Mouse (Mus musculus): ENCODE data around the gene Cacna1b. TPM values are rescaled to one million over a fixed set of nuclear protein-coding genes. Genes with fewer than 3 reads are reported as not detected.

Gene Cacna1b
- polyA plus RNA-seq, 1 experiment from 2014 or later, result 10.9 TPM

GRCm38 (mm10) chr2:24678538-24678937 is 84.4 kb downstream of the Cacna1b start:
- Histone ChIP-seq H3K27ac (no peak overlapping the region), H3K36me3 (peaks cover 55% of the 10 kb centered on the region), H3K9me3 (no peaks in the 10 kb centered on the region), H3K27me3 (no peaks in the 10 kb centered on the region; the same call in 1 of the 2 replicates), H3K4me2 (no peak overlapping the region; the same call in 1 of the 2 replicates), H3K4me1 (replicated peaks) (peaks cover 7% of the 10 kb centered on the region), H3K9ac (no peak overlapping the region), H3K4me3 (no peak overlapping the region)
- ATAC-seq (ENCODE audit: low FRiP score), result no peak
- WGBS, result 87% methylated on average over 5 of the region's 5 CpGs

- Histone ChIP-seq H3K27ac (no peak overlapping the region), H3K9ac (no peak overlapping the region), H3K9me3 (no peaks in the 10 kb centered on the region), H3K4me3 (no peak overlapping the region), H3K4me1 (replicated peaks) (peaks cover 7% of the 10 kb centered on the region), H3K27me3 (no peaks in the 10 kb centered on the region; the same call in 1 of the 2 replicates), H3K36me3 (peaks cover 51% of the 10 kb centered on the region), H3K4me2 (no peak overlapping the region)
- 57% methylated on average over 4 of the region's 4 CpGs for WGBS
- ATAC-seq (ENCODE audit: low FRiP score), result no peak
Observed at GRCm38 (mm10) chr2:24678110-24678509, 84.8 kb downstream of the Cacna1b start.

GRCm38 (mm10) chr2:24677629-24678028 is 85.3 kb downstream of the Cacna1b start:
- no peak overlapping the region for H3K27ac ChIP-seq
- H3K36me3 ChIP-seq, result peaks cover 46% of the 10 kb centered on the region
- WGBS, result 93% methylated on average over 3 of the region's 3 CpGs
- no peaks in the 10 kb centered on the region for H3K9me3 ChIP-seq
- H3K27me3 ChIP-seq, result no peaks in the 10 kb centered on the region; the same call in 1 of the 2 replicates
- no peak overlapping the region for H3K4me3 ChIP-seq
- ATAC-seq (ENCODE audit: low FRiP score), result no peak
- H3K4me1 ChIP-seq (replicated peaks), result peaks cover 7% of the 10 kb centered on the region
- no peak overlapping the region for H3K9ac ChIP-seq
- H3K4me2 ChIP-seq, result no peak overlapping the region

GRCm38 (mm10) chr2:24674432-24675006 is 88.4 kb downstream of the Cacna1b start:
- peaks cover 4% of the 10 kb centered on the region for H3K4me1 ChIP-seq (replicated peaks)
- no peak overlapping the region for H3K4me2 ChIP-seq
- no peak overlapping the region for H3K27ac ChIP-seq
- no peaks in the 10 kb centered on the region for H3K27me3 ChIP-seq
- H3K4me3 ChIP-seq, result no peak overlapping the region
- 87% methylated on average over 6 of the region's 6 CpGs for WGBS
- H3K9me3 ChIP-seq, result no peaks in the 10 kb centered on the region
- no peak for ATAC-seq (ENCODE audit: low FRiP score)
- no peak overlapping the region for H3K9ac ChIP-seq
- peaks cover 30% of the 10 kb centered on the region for H3K36me3 ChIP-seq

GRCm38 (mm10) chr2:24668598-24668997 is 94.4 kb downstream of the Cacna1b start:
- ATAC-seq (ENCODE audit: low FRiP score), result no peak
- Histone ChIP-seq H3K36me3 (peaks cover 12% of the 10 kb centered on the region; the same call in 1 of the 2 replicates), H3K27ac (no peak overlapping the region), H3K4me3 (no peak overlapping the region), H3K4me2 (no peak overlapping the region), H3K9me3 (no peaks in the 10 kb centered on the region), H3K4me1 (replicated peaks) (peaks cover 10% of the 10 kb centered on the region), H3K27me3 (no peaks in the 10 kb centered on the region), H3K9ac (no peak overlapping the region)
- WGBS, result 97% methylated on average over 5 of the region's 5 CpGs

GRCm38 (mm10) chr2:24664678-24665257 is 98.2 kb downstream of the Cacna1b start:
- H3K36me3 ChIP-seq, result peaks cover 26% of the 10 kb centered on the region
- H3K9me3 ChIP-seq, result no peaks in the 10 kb centered on the region
- no peak overlapping the region for H3K4me3 ChIP-seq
- H3K27ac ChIP-seq, result peak overlapping the region; percentile 53; the same call in 1 of the 2 replicates
- 12% methylated on average over 9 of the region's 9 CpGs for WGBS
- peaks cover 10% of the 10 kb centered on the region for H3K4me1 ChIP-seq (replicated peaks)
- no peak overlapping the region for H3K9ac ChIP-seq
- ATAC-seq (ENCODE audit: low FRiP score), result peak; percentile 73; the same call in 1 of the 2 replicates
- no peaks in the 10 kb centered on the region for H3K27me3 ChIP-seq
- H3K4me2 ChIP-seq, result peak overlapping the region; percentile 34

- H3K27ac ChIP-seq, result no peak overlapping the region
- peaks cover 5% of the 10 kb centered on the region for H3K4me1 ChIP-seq (replicated peaks)
- H3K9ac ChIP-seq, result no peak overlapping the region
- WGBS, result 90% methylated on average over 6 of the region's 6 CpGs
- no peaks in the 10 kb centered on the region for H3K9me3 ChIP-seq
- no peak for ATAC-seq (ENCODE audit: low FRiP score)
- no peak overlapping the region for H3K4me3 ChIP-seq
- H3K4me2 ChIP-seq, result no peak overlapping the region
- H3K36me3 ChIP-seq, result peaks cover 52% of the 10 kb centered on the region
- H3K27me3 ChIP-seq, result no peaks in the 10 kb centered on the region
Observed at GRCm38 (mm10) chr2:24659150-24659775, 103.7 kb downstream of the Cacna1b start.

GRCm38 (mm10) chr2:24648503-24648902 is 114.4 kb downstream of the Cacna1b start:
- no peak for ATAC-seq (ENCODE audit: low FRiP score)
- 86% methylated on average over 6 of the region's 6 CpGs for WGBS
- Histone ChIP-seq H3K27ac (no peak overlapping the region), H3K36me3 (peaks cover 69% of the 10 kb centered on the region), H3K4me1 (replicated peaks) (no peaks in the 10 kb centered on the region), H3K4me3 (no peak overlapping the region), H3K27me3 (no peaks in the 10 kb centered on the region), H3K9me3 (no peaks in the 10 kb centered on the region), H3K4me2 (no peak overlapping the region), H3K9ac (no peak overlapping the region)

- Histone ChIP-seq H3K9me3 (no peaks in the 10 kb centered on the region), H3K27ac (no peak overlapping the region), H3K4me1 (replicated peaks) (no peaks in the 10 kb centered on the region), H3K4me2 (no peak overlapping the region), H3K9ac (no peak overlapping the region), H3K36me3 (peaks cover 65% of the 10 kb centered on the region), H3K4me3 (no peak overlapping the region), H3K27me3 (no peaks in the 10 kb centered on the region)
- 96% methylated on average over 5 of the region's 5 CpGs for WGBS
- no peak for ATAC-seq (ENCODE audit: low FRiP score)
Observed at GRCm38 (mm10) chr2:24646452-24647146, 116.4 kb downstream of the Cacna1b start.

- Histone ChIP-seq H3K9me3 (no peaks in the 10 kb centered on the region), H3K27ac (no peak overlapping the region), H3K9ac (no peak overlapping the region), H3K4me1 (replicated peaks) (peaks cover 10% of the 10 kb centered on the region; the same call in 1 of the 2 replicates), H3K36me3 (peaks cover 48% of the 10 kb centered on the region), H3K4me3 (no peak overlapping the region), H3K27me3 (no peaks in the 10 kb centered on the region), H3K4me2 (no peak overlapping the region)
- WGBS, result 79% methylated on average over 7 of the region's 7 CpGs
- ATAC-seq (ENCODE audit: low FRiP score), result no peak
Observed at GRCm38 (mm10) chr2:24642834-24643233, 120.1 kb downstream of the Cacna1b start.

- no peak overlapping the region for H3K4me2 ChIP-seq
- no peak overlapping the region for H3K4me3 ChIP-seq
- no peaks in the 10 kb centered on the region for H3K9me3 ChIP-seq
- peaks cover 10% of the 10 kb centered on the region; the same call in 1 of the 2 replicates for H3K4me1 ChIP-seq (replicated peaks)
- H3K27ac ChIP-seq, result 0 out of 2 replicates have a peak overlapping the region, but pooled peaks have one; percentile 3
- WGBS, result 55% methylated on average over 14 of the region's 14 CpGs
- ATAC-seq (ENCODE audit: low FRiP score), result peak; percentile 17; the same call in 1 of the 2 replicates
- H3K36me3 ChIP-seq, result peaks cover 65% of the 10 kb centered on the region
- no peak overlapping the region for H3K9ac ChIP-seq
- no peaks in the 10 kb centered on the region for H3K27me3 ChIP-seq
Observed at GRCm38 (mm10) chr2:24638102-24638954, 124.6 kb downstream of the Cacna1b start.

Data from hindbrain, embryonic 13.5 days (tissue).